In the genomic region with DNA sequence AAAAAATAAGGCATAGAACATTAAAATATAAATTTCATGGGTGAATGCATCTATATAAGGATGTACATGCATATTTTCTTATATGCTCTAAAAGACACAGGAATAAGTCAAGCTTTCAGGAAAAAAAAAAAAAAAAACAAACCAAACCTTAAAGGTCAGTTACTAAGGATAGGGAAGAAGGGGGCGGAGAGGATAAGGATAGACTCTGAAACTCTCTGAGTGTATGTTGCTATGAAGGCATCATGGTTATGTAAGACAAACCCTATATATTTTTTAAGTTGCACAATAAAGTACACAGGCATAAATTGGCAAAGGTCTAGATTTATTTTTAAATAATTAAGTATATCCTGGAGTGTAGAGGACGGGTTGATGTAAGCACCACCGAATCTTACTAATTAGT, we compare ENCODE assay signal across 26 mouse cellular contexts. TPM values are rescaled to one million over a fixed set of nuclear protein-coding genes. Genes with fewer than 3 reads are reported as not detected.
DNase-seq lines count a peak whose midpoint lies in the region; ATAC-seq and TF ChIP-seq lines count a peak whose summit lies in the region.
"Had no signal": no experiment of that assay in that cellular context is flagged by ENCODE, and none has a peak within 500 bp of the region (broad histone marks: within the 10 kb centered on the region; RNA-seq: fewer than 3 reads in every experiment).

No protein-coding gene starts in this region.

- TF ChIP-seq CTCF in left cerebral cortex, adult 2 months (IDR thresholded peaks at IDR 0.05): no peak

- H3K27ac ChIP-seq in left cerebral cortex, adult 2 months: peak overlapping the region; percentile 74; the same call in 1 of the 2 replicates

- H3K4me3 ChIP-seq in left cerebral cortex, adult 2 months: no peak overlapping the region

- intact Hi-C loops in left cerebral cortex, adult 2 months (cut with DNase I): no loop called here

- DNase-seq in frontal cortex, postnatal 14 days (ENCODE audit: low spot score in 2 of 2): no peak
- no peak for DNase-seq in left cerebral cortex, adult 2 months (ENCODE audit: extremely low spot score in 1 of 2, low spot score in 2 of 2)
- DNase-seq in left cerebral cortex, adult 18-20 months (ENCODE audit: low spot score in 2 of 2): no peak
- DNase-seq in brain, adult 2 months (ENCODE audit: low read depth, low spot score): peak; percentile 51
- DNase-seq in telencephalon, adult 2 months (ENCODE audit: low read depth, low spot score): peak; percentile 62
- DNase-seq in layer of hippocampus, adult 9-10 months (ENCODE audit: low spot score): no peak
- DNase-seq in kidney, postnatal 4 days: no peak
- DNase-seq: adrenal gland, adult 2 months; adrenal gland, adult 8-10 months; adrenal gland, postnatal 10 days; adrenal gland, postnatal 14 days; adrenal gland, postnatal 25 days; adrenal gland, postnatal 36 days; B cell, adult 2 months; cerebellum, adult 11 months; cerebellum, adult 11-12 months; cerebellum, adult 18-20 months had no signal

- ATAC-seq in frontal cortex, adult (ENCODE audit: low TSS enrichment): peak; percentile 76
- ATAC-seq: activated CD4-positive, CD25-positive, alpha-beta regulatory T cell, adult 4 months; CD4-positive, CD25-positive, alpha-beta regulatory T cell, adult 4 months; Patski had no signal

RNA-seq across cellular contexts. Expression of gene Pth, which starts 26.9 kb away (rescaled TPM):
- not detected for total RNA-seq in left cerebral cortex, adult 2 months (2021)
- total RNA-seq in left cerebral cortex, adult 18-20 months (2021): not detected
- total RNA-seq: adrenal gland, adult 18-20 months; adrenal gland, adult 2 months; adrenal gland, adult 8-10 months; adrenal gland, postnatal 10 days; adrenal gland, postnatal 14 days; adrenal gland, postnatal 25 days; adrenal gland, postnatal 36 days; adrenal gland, postnatal 4 days; CH12.LX; ES-E14; MEL had no signal

RNA-seq across cellular contexts. Expression of gene Btbd10, which starts 46.1 kb away (rescaled TPM):
- total RNA-seq in left cerebral cortex, adult 2 months (2021): 100 to 1,000 TPM in 1 of 2 experiments, 10 to 100 TPM in 1; 90.1 to 104 TPM
- 10 to 100 TPM; 86.6 to 90.3 TPM for total RNA-seq in left cerebral cortex, adult 18-20 months (2021)

Comparison
In these comparisons a context has a peak if more than half of its experiments do, and no peak if none do; other contexts are left out.
1. DNase-seq: peak in brain, adult 2 months (single experiment) and telencephalon, adult 2 months (single experiment); none in frontal cortex, postnatal 14 days (0 of 2), left cerebral cortex, adult 2 months (0 of 2), left cerebral cortex, adult 18-20 months (0 of 2), layer of hippocampus, adult 9-10 months (single experiment) and kidney, postnatal 4 days (0 of 2).